Mouse (Mus musculus): ENCODE data around the gene Phldb1.
A peak's percentile ranks its signal among the peaks of the same experiment; 100 is the strongest.

The Phldb1 gene

GRCm38 (mm10) chr9:44710213-44710612 is 24.8 kb downstream of the Phldb1 start:
- no peak for DNase-seq (ENCODE audit: extremely low read depth, low read depth, low spot score)

- DNase-seq (ENCODE audit: extremely low read depth, low read depth, low spot score), result no peak
Observed at GRCm38 (mm10) chr9:44709600-44709999, 25.4 kb downstream of the Phldb1 start.

GRCm38 (mm10) chr9:44708925-44709324 is 26.1 kb downstream of the Phldb1 start:
- no peak for DNase-seq (ENCODE audit: extremely low read depth, low read depth, low spot score)

GRCm38 (mm10) chr9:44708429-44708765 is 26.6 kb downstream of the Phldb1 start:
- no peak for DNase-seq (ENCODE audit: extremely low read depth, low read depth, low spot score)

GRCm38 (mm10) chr9:44707749-44708428 is 27.1 kb downstream of the Phldb1 start:
- no peak for DNase-seq (ENCODE audit: extremely low read depth, low read depth, low spot score)

GRCm38 (mm10) chr9:44699730-44700129 is 35.3 kb downstream of the Phldb1 start:
- no peak for DNase-seq (ENCODE audit: extremely low read depth, low read depth, low spot score)

GRCm38 (mm10) chr9:44699196-44699595 is 35.8 kb downstream of the Phldb1 start:
- no peak for DNase-seq (ENCODE audit: extremely low read depth, low read depth, low spot score)

GRCm38 (mm10) chr9:44697866-44698265 is 37.1 kb downstream of the Phldb1 start:
- no peak for DNase-seq (ENCODE audit: extremely low read depth, low read depth, low spot score)

GRCm38 (mm10) chr9:44693071-44693470 is 41.9 kb downstream of the Phldb1 start:
- DNase-seq (ENCODE audit: extremely low read depth, low read depth, low spot score), result no peak

- peak; percentile 59 for DNase-seq (ENCODE audit: extremely low read depth, low read depth, low spot score)
Observed at GRCm38 (mm10) chr9:44691671-44692520, 43.1 kb downstream of the Phldb1 start.

GRCm38 (mm10) chr9:44690641-44691040 is 44.4 kb downstream of the Phldb1 start:
- DNase-seq (ENCODE audit: extremely low read depth, low read depth, low spot score), result no peak

- DNase-seq (ENCODE audit: extremely low read depth, low read depth, low spot score), result no peak
Observed at GRCm38 (mm10) chr9:44688013-44688412, 47.0 kb downstream of the Phldb1 start.

- DNase-seq (ENCODE audit: extremely low read depth, low read depth, low spot score), result no peak
Observed at GRCm38 (mm10) chr9:44686638-44687037, 48.4 kb downstream of the Phldb1 start.

- no peak for DNase-seq (ENCODE audit: extremely low read depth, low read depth, low spot score)
Observed at GRCm38 (mm10) chr9:44685346-44686330, 49.4 kb downstream of the Phldb1 start.

- no peak for DNase-seq (ENCODE audit: extremely low read depth, low read depth, low spot score)
Observed at GRCm38 (mm10) chr9:44683046-44683445, 52.0 kb downstream of the Phldb1 start.

GRCm38 (mm10) chr9:44679565-44679964 is 55.4 kb downstream of the Phldb1 start:
- DNase-seq (ENCODE audit: extremely low read depth, low read depth, low spot score), result no peak

GRCm38 (mm10) chr9:44678288-44678871 is 56.6 kb downstream of the Phldb1 start:
- DNase-seq (ENCODE audit: extremely low read depth, low read depth, low spot score), result no peak

GRCm38 (mm10) chr9:44673005-44673404 is 62.0 kb downstream of the Phldb1 start, which contains the start of gene Treh:
Gene Treh (plus strand): TSS chr9:44673233.
- peak; percentile 46 for DNase-seq (ENCODE audit: extremely low read depth, low read depth, low spot score)

- DNase-seq (ENCODE audit: extremely low read depth, low read depth, low spot score), result no peak
Observed at GRCm38 (mm10) chr9:44672291-44672865, 62.6 kb downstream of the Phldb1 start.

- DNase-seq (ENCODE audit: extremely low read depth, low read depth, low spot score), result no peak
Observed at GRCm38 (mm10) chr9:44671416-44671815, 63.6 kb downstream of the Phldb1 start.
